Mouse (Mus musculus) layer of hippocampus, adult 18-20 months (tissue): ENCODE results near the gene Slco4a1. TPM values are rescaled to one million over a fixed set of nuclear protein-coding genes. Genes with fewer than 3 reads are reported as not detected.

Source experiments
- DNase-seq, 2 experiments: peaks; one replicate each; pipeline ENCODE4 v3.0.0; 2022; ENCODE audit warnings: low spot score in 2 of 2
- total RNA-seq, 2 experiments: library from RNA; stranded (reverse); gene quantifications; 2 replicates each; pipeline ENCODE4 v1.2.3; 2021

Gene Slco4a1
- total RNA-seq, 2 experiments from 2014 or later: 1.3 to 1.8 TPM

GRCm38 (mm10) chr2:180501217-180501967 lies 45.3 kb downstream of the Slco4a1 start:
- no peak for DNase-seq

- no peak for DNase-seq
These were observed 50.2 kb downstream of the Slco4a1 start for GRCm38 (mm10) chr2:180506281-180506680.

- no peak for DNase-seq
These were observed 52.5 kb downstream of the Slco4a1 start for GRCm38 (mm10) chr2:180508455-180509115.

- DNase-seq: no peak
These were observed 54.8 kb downstream of the Slco4a1 start for GRCm38 (mm10) chr2:180510867-180511266.

- DNase-seq: no peak
These were observed 56.0 kb downstream of the Slco4a1 start for GRCm38 (mm10) chr2:180511875-180512661.

- DNase-seq: no peak
These were observed 57.0 kb downstream of the Slco4a1 start for GRCm38 (mm10) chr2:180513019-180513418.

GRCm38 (mm10) chr2:180513835-180514234 lies 57.8 kb downstream of the Slco4a1 start:
- DNase-seq: no peak

GRCm38 (mm10) chr2:180521437-180522221 lies 65.6 kb downstream of the Slco4a1 start:
- DNase-seq: no peak

GRCm38 (mm10) chr2:180522825-180523224 lies 66.8 kb downstream of the Slco4a1 start:
- DNase-seq: no peak

Other genes starting within 250 kb of the Slco4a1 start
- gene Lama5, start 230.4 kb upstream of the Slco4a1 start, total RNA-seq: 1 to 10 TPM; 6.6 to 7.2 TPM
- 100 to 1,000 TPM; 772 to 807 TPM for gene Rps21, start 198.9 kb upstream of the Slco4a1 start, total RNA-seq
- 10 to 100 TPM; 31.6 to 35.5 TPM for gene Cables2, start 182.7 kb upstream of the Slco4a1 start, total RNA-seq
- gene Rbbp8nl, start 166.4 kb upstream of the Slco4a1 start, total RNA-seq: not detected
- gene Gata5, start 121.5 kb upstream of the Slco4a1 start, total RNA-seq: not detected
- 1 to 10 TPM; 2.7 to 3.5 TPM for gene Ntsr1, start 43.7 kb downstream of the Slco4a1 start, total RNA-seq
- gene Mrgbp, start 125.1 kb downstream of the Slco4a1 start, total RNA-seq: 10 to 100 TPM; 19.5 to 20.1 TPM
- gene Ogfr, start 133.0 kb downstream of the Slco4a1 start, total RNA-seq: 10 to 100 TPM; 35.5 to 37.1 TPM
- 1 to 10 TPM; 5.8 to 6.7 TPM for gene Col9a3, start 141.5 kb downstream of the Slco4a1 start, total RNA-seq
- gene Tcfl5, start 186.5 kb downstream of the Slco4a1 start, total RNA-seq: under 1 TPM; 0.18 to 0.25 TPM